Mouse (Mus musculus) bone marrow macrophage, adult 2 months (primary cell): ENCODE results near the gene Taar8a. TPM values are rescaled to one million over a fixed set of nuclear protein-coding genes. Genes with fewer than 3 reads are reported as not detected.
"Not testable (repeated sequence)": the region's sequence is repeated elsewhere in the genome, so short reads cannot be mapped to it uniquely, and the experiment has no call there.

Source experiments
- H3K27ac ChIP-seq: 2 replicates; pipeline ENCODE4 v1.5.1; 2012; ENCODE audit warnings: low read depth, low read length; ENCODE audit not compliant: insufficient read depth
- H3K4me1 ChIP-seq: 2 replicates; pipeline ENCODE4 v1.6.1; 2012; ENCODE audit warnings: low read length; ENCODE audit not compliant: control insufficient read depth, insufficient read depth
- H3K4me3 ChIP-seq: 2 replicates; pipeline ENCODE4 v1.5.1; 2012; ENCODE audit warnings: mild to moderate bottlenecking, low read length, moderate library complexity; ENCODE audit not compliant: insufficient read depth
- CTCF ChIP-seq: IDR thresholded peaks from 2 replicates; pipeline ENCODE4 v1.5.1; 2012; ENCODE audit warnings: low read depth, mild to moderate bottlenecking, low read length, moderate library complexity
- POLR2A ChIP-seq: IDR thresholded peaks from 2 replicates; pipeline ENCODE4 v1.6.1; 2012; ENCODE audit warnings: mild to moderate bottlenecking, low read depth, low read length, borderline replicate concordance
- polyA plus RNA-seq: library from polyadenylated mRNA; stranded (reverse); fragments of >200 nt; gene quantifications from 2 replicates; pipeline ENCODE4 v1.2.4, GENCODE M21; 2012; ENCODE audit not compliant: missing spikeins, insufficient read depth, insufficient read length

Gene Taar8a
- polyA plus RNA-seq, 1 experiment = not detected

DNA sequence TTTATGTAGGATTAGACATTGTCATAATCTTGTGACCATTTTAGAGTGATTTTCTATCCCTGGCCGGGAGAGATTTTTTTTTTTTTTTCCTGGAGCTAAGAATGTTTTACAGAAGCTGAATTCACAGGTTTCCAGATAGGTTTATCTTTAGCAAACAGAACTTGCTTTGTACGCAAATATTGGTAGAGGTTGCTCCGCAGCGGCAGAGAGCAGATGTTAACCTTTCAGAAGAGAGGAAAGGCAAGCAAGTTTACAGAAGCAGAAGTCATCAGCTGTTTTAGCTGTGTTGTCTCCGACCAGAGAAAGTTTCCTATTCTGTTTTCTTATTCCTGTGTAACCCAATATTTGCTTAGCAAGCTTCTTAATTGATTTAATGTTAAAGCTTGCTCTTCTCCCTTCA lies 10.3 kb downstream of the Taar8a start:
- H3K27ac ChIP-seq = peak overlapping the region; percentile 93
- no peak for TF ChIP-seq POLR2A
- TF ChIP-seq CTCF = no peak
- H3K4me3 ChIP-seq = peak overlapping the region; percentile 35
- peaks cover 37% of the 10 kb centered on the region for H3K4me1 ChIP-seq

DNA sequence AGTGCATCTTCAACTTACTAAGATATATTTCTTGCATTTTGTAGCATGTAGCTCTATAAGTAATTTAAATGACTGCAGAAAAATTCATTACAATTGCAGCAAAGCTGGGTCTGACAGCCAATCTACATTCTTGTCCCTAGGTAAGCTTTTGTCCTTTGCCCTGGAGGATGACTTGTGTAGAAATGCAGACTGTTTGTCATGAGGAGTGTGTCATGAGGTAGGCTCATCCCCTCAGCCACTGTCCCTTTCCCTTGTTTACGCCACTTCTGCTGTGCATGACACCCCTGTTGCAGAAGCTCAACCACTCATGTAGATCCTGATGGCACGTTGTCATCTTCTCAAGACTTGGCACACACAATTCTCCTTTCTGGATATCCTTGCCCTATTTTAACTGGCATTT lies 10.9 kb downstream of the Taar8a start:
- Histone ChIP-seq H3K4me1 (peaks cover 39% of the 10 kb centered on the region), H3K27ac (peak overlapping the region; percentile 93), H3K4me3 (no peak overlapping the region; the same call in 1 of the 2 replicates)
- TF ChIP-seq CTCF (no peak), POLR2A (no peak)

DNA sequence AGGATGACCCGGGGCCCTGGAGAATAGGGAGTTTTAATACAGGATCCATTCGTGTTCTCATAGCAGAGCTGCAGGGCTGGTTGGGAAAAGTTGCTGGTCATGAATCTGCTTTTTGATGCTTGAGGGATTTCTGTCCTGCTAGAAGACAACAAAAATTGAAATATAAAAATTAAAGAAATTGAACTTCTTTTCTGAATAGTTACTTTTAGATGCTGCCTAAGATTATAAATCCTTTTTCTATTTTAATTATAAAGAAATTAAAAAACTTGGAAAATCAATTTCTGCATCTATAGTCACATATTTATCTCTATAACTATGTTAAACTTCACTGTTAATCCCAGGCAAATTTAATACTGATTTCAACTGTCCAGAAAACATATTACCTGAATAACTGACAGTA lies 15.9 kb downstream of the Taar8a start, which contains the start of gene Taar8b:
TSS of gene Taar8b (minus strand) at position 101 of the 400 bp plus-strand sequence.
- H3K4me3 ChIP-seq = no peak within 1 kb of the TSS
- H3K27ac ChIP-seq = no peak within 1 kb of the TSS
- H3K4me1 ChIP-seq = peaks cover 27% of the 10 kb centered on the region
- no peak for TF ChIP-seq POLR2A
- no peak for TF ChIP-seq CTCF

DNA sequence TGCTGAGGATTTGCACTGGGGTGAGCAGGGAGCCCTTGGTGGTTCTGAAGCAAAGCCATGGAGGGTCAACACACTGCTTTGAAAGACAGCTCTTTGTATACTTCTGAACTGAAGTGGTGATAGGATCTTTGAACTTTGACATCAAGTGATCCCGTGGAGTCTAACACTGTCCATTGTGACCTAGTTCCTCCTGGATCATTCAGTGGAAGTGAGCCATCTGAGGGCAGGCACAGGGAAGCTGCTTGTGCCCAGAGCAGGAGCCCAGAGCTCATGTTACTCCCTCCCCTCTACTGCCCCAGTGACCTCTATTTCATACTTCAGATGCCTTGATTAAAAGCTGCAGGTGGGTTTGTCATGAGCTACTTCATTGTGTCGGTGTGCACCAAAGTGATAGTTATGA lies 20.7 kb downstream of the Taar8a start:
- H3K4me1 ChIP-seq, H3K27ac ChIP-seq, H3K4me3 ChIP-seq: not testable (repeated sequence)

DNA sequence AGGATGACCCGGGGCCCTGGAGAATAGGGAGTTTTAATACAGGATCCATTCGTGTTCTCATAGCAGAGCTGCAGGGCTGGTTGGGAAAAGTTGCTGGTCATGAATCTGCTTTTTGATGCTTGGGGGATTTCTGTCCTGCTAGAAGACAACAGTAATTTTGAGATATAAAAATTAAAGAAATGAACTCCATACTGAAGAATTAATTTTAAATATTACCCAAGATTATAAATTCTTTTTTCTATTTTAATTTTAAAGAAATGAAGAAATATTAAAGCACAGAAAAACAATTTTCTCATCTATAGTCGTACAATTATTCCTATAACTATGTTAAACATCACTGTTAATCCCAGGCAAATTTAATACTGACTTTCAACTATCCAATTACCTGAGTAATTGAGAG lies 25.5 kb downstream of the Taar8a start, which contains the start of gene Taar8c:
TSS of gene Taar8c (minus strand) at position 101 of the 400 bp plus-strand sequence.
- not testable (repeated sequence) for H3K4me3 ChIP-seq, H3K27ac ChIP-seq, H3K4me1 ChIP-seq

DNA sequence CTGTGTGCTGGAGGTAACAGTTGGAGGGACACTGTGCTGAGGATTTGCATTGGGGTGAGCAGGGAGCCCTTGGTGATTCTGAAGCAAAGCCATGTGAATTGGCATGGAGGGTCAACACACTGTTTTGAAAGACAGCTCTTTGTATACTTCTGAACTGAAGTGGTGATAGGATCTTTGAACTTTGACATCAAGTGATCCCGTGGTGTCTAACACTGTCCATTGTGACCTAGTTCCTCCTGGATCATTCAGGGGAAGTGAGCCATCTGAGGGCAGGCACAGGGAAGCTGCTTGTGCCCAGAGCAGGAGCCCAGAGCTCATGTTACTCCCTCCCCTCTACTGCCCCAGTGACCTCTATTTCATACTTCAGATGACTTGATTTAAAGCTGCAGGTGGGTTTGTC lies 27.0 kb downstream of the Taar8a start:
- H3K4me3 ChIP-seq, H3K4me1 ChIP-seq, H3K27ac ChIP-seq: not testable (repeated sequence)

DNA sequence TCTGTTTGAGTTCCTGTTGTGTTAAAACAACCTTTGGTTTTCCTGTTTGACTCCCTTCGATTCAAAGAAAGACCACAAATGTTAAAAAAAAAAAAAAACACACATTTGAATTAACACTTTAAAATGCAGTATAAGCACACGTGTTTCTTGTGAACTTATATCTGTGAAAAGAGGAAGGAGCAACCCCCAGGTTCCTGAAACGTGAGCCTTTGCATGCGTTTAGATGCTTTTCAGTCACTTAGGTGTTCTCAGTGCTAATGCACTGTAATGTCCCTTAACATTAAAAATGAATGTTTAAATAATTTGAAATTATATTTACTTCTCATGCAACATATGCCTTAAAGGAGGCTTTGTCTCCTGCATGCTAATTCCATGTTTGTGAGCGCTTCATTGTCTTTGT lies 31.4 kb downstream of the Taar8a start:
- peaks cover 12% of the 10 kb centered on the region for H3K4me1 ChIP-seq
- no peak overlapping the region for H3K4me3 ChIP-seq
- no peak overlapping the region for H3K27ac ChIP-seq
- TF ChIP-seq POLR2A = no peak
- TF ChIP-seq CTCF = no peak

DNA sequence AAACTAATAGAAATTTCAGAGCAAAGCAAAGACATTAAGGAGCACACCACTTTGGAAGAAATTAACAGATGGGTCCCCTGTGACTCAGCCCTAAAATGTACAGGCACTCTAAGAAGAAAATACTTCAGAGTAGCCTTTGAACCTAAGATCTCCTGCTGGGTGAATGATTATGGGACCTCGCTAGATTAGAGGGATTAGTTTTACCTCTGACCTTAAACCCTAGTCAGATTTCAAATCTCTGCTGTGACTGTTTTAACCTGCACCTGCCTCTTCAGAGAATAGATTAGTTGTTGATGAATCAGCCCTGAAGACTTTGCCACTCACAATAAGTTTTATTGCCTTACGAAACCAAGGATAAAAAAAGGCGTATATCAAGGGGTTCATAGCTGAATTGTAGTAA lies 31.9 kb downstream of the Taar8a start:
- H3K27ac ChIP-seq = no peak overlapping the region
- H3K4me1 ChIP-seq = peaks cover 10% of the 10 kb centered on the region
- H3K4me3 ChIP-seq = no peak overlapping the region
- TF ChIP-seq POLR2A (no peak), CTCF (no peak)

DNA sequence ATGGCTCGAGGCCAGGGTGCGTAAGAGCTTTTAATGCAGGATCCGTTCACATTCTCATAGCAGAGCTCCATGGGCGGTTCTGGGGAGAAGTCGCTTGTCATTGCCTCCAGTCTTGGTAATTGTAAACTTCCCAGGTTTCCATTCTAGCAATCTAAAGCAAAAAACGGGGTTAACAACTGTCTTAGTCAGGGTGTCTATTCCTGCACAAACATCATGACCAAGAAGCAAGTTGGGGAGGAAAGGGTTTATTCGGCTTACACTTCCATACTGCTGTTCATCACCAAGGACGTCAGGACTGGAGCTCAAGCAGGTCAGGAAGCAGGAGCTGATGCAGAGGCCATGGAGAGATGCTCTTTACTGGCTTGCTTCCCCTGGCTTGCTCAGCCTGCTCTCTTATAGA lies 33.1 kb downstream of the Taar8a start, which contains the start of gene Taar9:
TSS of gene Taar9 (minus strand) at position 101 of the 400 bp plus-strand sequence.
- H3K4me1 ChIP-seq, H3K27ac ChIP-seq, H3K4me3 ChIP-seq: not testable (repeated sequence)

DNA sequence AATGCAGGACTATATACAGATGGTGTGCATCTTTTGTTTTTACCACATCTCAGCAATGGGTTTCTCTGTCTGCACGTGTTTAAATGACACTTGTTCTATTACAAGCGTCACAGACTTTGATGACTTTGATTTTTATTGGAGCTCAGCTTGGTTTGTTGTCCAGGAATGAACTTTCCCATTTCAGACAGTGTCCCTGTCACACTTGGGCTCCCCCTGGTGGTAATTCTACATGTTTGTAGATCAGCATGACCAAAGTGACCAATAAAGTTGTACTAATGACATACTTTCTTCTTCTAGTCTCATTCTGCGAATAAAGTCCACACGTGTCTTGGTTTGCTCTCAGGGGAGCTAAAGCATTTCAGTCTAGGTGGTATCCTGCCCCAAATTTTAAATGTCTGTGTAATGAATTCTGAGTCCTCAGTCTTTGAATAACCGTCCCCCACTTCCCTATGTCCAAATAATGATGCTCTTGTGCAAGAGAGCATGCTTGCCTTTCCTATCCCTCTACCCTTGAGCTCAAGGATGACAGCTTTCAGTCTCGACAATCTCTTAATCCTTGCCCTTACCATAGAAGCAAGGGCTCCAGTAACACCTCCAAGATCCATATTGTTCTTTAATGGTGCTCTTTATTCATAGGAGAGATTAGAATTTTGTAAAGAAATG lies 34.9 kb downstream of the Taar8a start:
- H3K4me1 ChIP-seq = peaks cover 7% of the 10 kb centered on the region; the same call in 1 of the 2 replicates
- H3K4me3 ChIP-seq = no peak overlapping the region
- TF ChIP-seq POLR2A (no peak), CTCF (no peak)
- H3K27ac ChIP-seq = no peak overlapping the region

Other genes starting within 250 kb of the Taar8a start
- 1.8 TPM in 2 replicates for gene Vnn3, start 225.0 kb upstream of the Taar8a start, polyA plus RNA-seq
- not detected in 2 replicates for gene Vnn1, start 181.8 kb upstream of the Taar8a start, polyA plus RNA-seq
- gene Taar1, start 156.1 kb upstream of the Taar8a start, polyA plus RNA-seq = not detected in 2 replicates
- not detected in 2 replicates for gene Taar2, start 137.9 kb upstream of the Taar8a start, polyA plus RNA-seq
- gene Taar3, start 126.9 kb upstream of the Taar8a start, polyA plus RNA-seq = not detected in 2 replicates
- gene Taar4, start 116.0 kb upstream of the Taar8a start, polyA plus RNA-seq = not detected in 2 replicates
- not detected in 2 replicates for gene Taar5, start 105.8 kb upstream of the Taar8a start, polyA plus RNA-seq
- not detected in 2 replicates for gene Taar6, start 90.9 kb upstream of the Taar8a start, polyA plus RNA-seq
- gene Taar7a, start 83.0 kb upstream of the Taar8a start, polyA plus RNA-seq = not detected in 2 replicates
- not detected in 2 replicates for gene Taar7b, start 76.6 kb upstream of the Taar8a start, polyA plus RNA-seq
- not detected in 2 replicates for gene Taar7d, start 49.3 kb upstream of the Taar8a start, polyA plus RNA-seq
- not detected in 2 replicates for gene Taar7e, start 38.9 kb upstream of the Taar8a start, polyA plus RNA-seq
- gene Taar7f, start 27.0 kb upstream of the Taar8a start, polyA plus RNA-seq = not detected in 2 replicates
- gene Taar8b, start 15.8 kb downstream of the Taar8a start, polyA plus RNA-seq = not detected in 2 replicates
- gene Taar8c, start 25.4 kb downstream of the Taar8a start, polyA plus RNA-seq = not detected in 2 replicates
- not detected in 2 replicates for gene Taar9, start 33.0 kb downstream of the Taar8a start, polyA plus RNA-seq
- gene Stx7, start 72.8 kb downstream of the Taar8a start, polyA plus RNA-seq = 140 and 151 TPM in 2 replicates
- not detected in 2 replicates for gene Moxd1, start 147.0 kb downstream of the Taar8a start, polyA plus RNA-seq